Mouse (Mus musculus): ENCODE measurements around the gene Nup160.

GRCm38 (mm10) chr2:90649405-90649804 lies 27.6 kb upstream of the Nup160 start:
- TF ChIP-seq CEBPB (IDR thresholded peaks at IDR 0.05; ENCODE audit: insufficient read depth, poor library complexity, severe bottlenecking) (no peak), POLR2A (IDR thresholded peaks at IDR 0.05; ENCODE audit: insufficient read length, low read depth) (no peak), MAX (IDR thresholded peaks at IDR 0.05; ENCODE audit: low read depth) (no peak), USF1 (IDR thresholded peaks at IDR 0.05; ENCODE audit: low read depth) (no peak), POLR2AphosphoS2 (IDR thresholded peaks at IDR 0.05; ENCODE audit: insufficient read length, low read depth) (no peak)
